Mouse (Mus musculus) embryo, embryonic 10.5 days (tissue): Measurements from ENCODE around the gene 1700092M07Rik.
A peak's percentile ranks its signal among the peaks of the same experiment; 100 is the strongest.

ENCODE experiments used
- DNase-seq: peaks from one replicate; pipeline ENCODE4 v3.0.0-alpha.2; 2015; ENCODE audit warnings: low spot score

The 1700092M07Rik gene

GRCm38 (mm10) chr19:8742176-8742575 lies 1.7 kb downstream of the 1700092M07Rik start:
- DNase-seq, result no peak

GRCm38 (mm10) chr19:8745382-8745781 lies 4.9 kb downstream of the 1700092M07Rik start:
- DNase-seq, result no peak

GRCm38 (mm10) chr19:8747368-8747767 lies 6.8 kb downstream of the 1700092M07Rik start:
- DNase-seq, result no peak

- DNase-seq, result no peak
Measured at GRCm38 (mm10) chr19:8755652-8756051, 15.1 kb downstream of the 1700092M07Rik start.

- peak; percentile 97 for DNase-seq
Measured at GRCm38 (mm10) chr19:8756635-8757387, 16.3 kb downstream of the 1700092M07Rik start, which contains the start of gene Nxf1. TSS of gene Nxf1 (plus strand) at chr19:8757073.

GRCm38 (mm10) chr19:8757471-8757998 lies 17.0 kb downstream of the 1700092M07Rik start:
- no peak for DNase-seq

- no peak for DNase-seq
Measured at GRCm38 (mm10) chr19:8758899-8759298, 18.4 kb downstream of the 1700092M07Rik start.

- no peak for DNase-seq
Measured at GRCm38 (mm10) chr19:8760757-8761156, 20.2 kb downstream of the 1700092M07Rik start.

GRCm38 (mm10) chr19:8763276-8763675 lies 22.8 kb downstream of the 1700092M07Rik start:
- no peak for DNase-seq

GRCm38 (mm10) chr19:8765562-8765961 lies 25.0 kb downstream of the 1700092M07Rik start:
- no peak for DNase-seq

GRCm38 (mm10) chr19:8770567-8771270 lies 30.2 kb downstream of the 1700092M07Rik start, which contains the start of gene Tmem223:
TSS of gene Tmem223 (plus strand) at chr19:8770996.
- peak; percentile 84 for DNase-seq

- no peak for DNase-seq
Measured at GRCm38 (mm10) chr19:8772996-8773395, 32.5 kb downstream of the 1700092M07Rik start.

- no peak for DNase-seq
Measured at GRCm38 (mm10) chr19:8773409-8773808, 32.9 kb downstream of the 1700092M07Rik start.

- peak; percentile 98 for DNase-seq
Measured at GRCm38 (mm10) chr19:8774086-8774835, 33.7 kb downstream of the 1700092M07Rik start, which contains the start of gene Tmem179b. TSS of gene Tmem179b (minus strand) at chr19:8774467.

- peak; percentile 30 for DNase-seq
Measured at GRCm38 (mm10) chr19:8774951-8775421, 34.5 kb downstream of the 1700092M07Rik start.

GRCm38 (mm10) chr19:8786008-8786781 lies 45.7 kb downstream of the 1700092M07Rik start, which contains the start of gene Taf6l:
TSS of gene Taf6l (minus strand) at chr19:8786417.
- DNase-seq, result peak; percentile 96

- DNase-seq, result peak; percentile 57
Measured at GRCm38 (mm10) chr19:8788521-8788920, 48.0 kb downstream of the 1700092M07Rik start.

- no peak for DNase-seq
Measured at GRCm38 (mm10) chr19:8789171-8789570, 48.7 kb downstream of the 1700092M07Rik start.

GRCm38 (mm10) chr19:8790171-8790570 lies 49.7 kb downstream of the 1700092M07Rik start:
- DNase-seq, result no peak
